8 mouse cellular contexts compared by ENCODE assay signal in the genomic region with DNA sequence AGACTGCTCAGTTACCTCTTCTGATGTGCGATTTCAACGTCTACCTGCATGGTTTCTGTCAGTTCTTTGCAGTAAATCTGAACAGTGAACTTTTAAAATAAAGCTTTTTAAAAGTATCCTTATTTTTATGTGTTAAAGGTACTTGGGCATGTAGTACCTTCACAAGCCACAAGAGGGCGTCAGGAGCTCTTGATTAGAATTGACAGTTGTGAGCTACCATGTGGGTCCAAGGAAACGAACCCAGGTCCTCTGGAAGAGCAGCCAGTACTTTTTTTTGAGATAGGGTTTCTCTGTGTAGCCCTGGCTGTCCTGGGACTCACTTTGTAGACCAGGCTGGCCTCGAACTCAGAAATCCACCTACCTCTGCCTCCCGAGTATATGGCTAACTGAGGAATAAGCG.
DNase-seq lines count a peak whose midpoint lies in the region; ATAC-seq and TF ChIP-seq lines count a peak whose summit lies in the region.
"Had no signal": no experiment of that assay in that cellular context is flagged by ENCODE, and none has a peak within 500 bp of the region (broad histone marks: within the 10 kb centered on the region; RNA-seq: fewer than 3 reads in every experiment).

No protein-coding gene starts in this region.

- H3K27me3 ChIP-seq in kidney, postnatal 0 days (ENCODE audit: insufficient read depth, low read length), result no peaks in the 10 kb centered on the region
- H3K27me3 ChIP-seq in kidney, embryonic 16.5 days (ENCODE audit: insufficient read depth, low read length), result no peaks in the 10 kb centered on the region
- H3K27me3 ChIP-seq in E14TG2a.4 (ENCODE audit: insufficient read depth, low read length), result peaks cover 5% of the 10 kb centered on the region
- H3K27me3 ChIP-seq: heart, embryonic 13.5 days had no signal

- DNase-seq in kidney, postnatal 0 days (ENCODE audit: low spot score), result peak; percentile 61
- DNase-seq in R1 (ENCODE audit: low read depth, low spot score), result peak; percentile 76

- H3K27ac ChIP-seq in kidney, postnatal 0 days, result no peak overlapping the region
- H3K27ac ChIP-seq in kidney, embryonic 16.5 days (ENCODE audit: low read length), result no peak overlapping the region
- H3K27ac ChIP-seq: heart, embryonic 13.5 days had no signal

- 0 out of 2 replicates have a peak, but pooled peaks cover 11% of the 10 kb centered on the region for H3K36me3 ChIP-seq in kidney, postnatal 0 days (ENCODE audit: insufficient read depth, low read length)
- H3K36me3 ChIP-seq in kidney, embryonic 16.5 days (ENCODE audit: insufficient read depth, low read length), result 0 out of 2 replicates have a peak, but pooled peaks cover 3% of the 10 kb centered on the region
- H3K36me3 ChIP-seq in E14TG2a.4 (ENCODE audit: insufficient read depth, low read length), result peaks cover 17% of the 10 kb centered on the region

- H3K9me3 ChIP-seq in kidney, postnatal 0 days (replicated peaks; ENCODE audit: low read length), result no peaks in the 10 kb centered on the region
- H3K9me3 ChIP-seq in kidney, embryonic 16.5 days (ENCODE audit: low read length), result no peaks in the 10 kb centered on the region
- no peaks in the 10 kb centered on the region for H3K9me3 ChIP-seq in E14TG2a.4 (ENCODE audit: low read length)
- H3K9me3 ChIP-seq: heart, embryonic 13.5 days had no signal

- no peak overlapping the region for H3K4me2 ChIP-seq in kidney, postnatal 0 days (ENCODE audit: low read length)
- no peak overlapping the region for H3K4me2 ChIP-seq in kidney, embryonic 16.5 days (replicated peaks; ENCODE audit: low read depth, low read length)
- H3K4me2 ChIP-seq: heart, embryonic 13.5 days had no signal

- H3K9ac ChIP-seq in kidney, postnatal 0 days (ENCODE audit: low read depth, low read length), result no peak overlapping the region
- H3K9ac ChIP-seq in kidney, embryonic 16.5 days (replicated peaks; ENCODE audit: low read length), result no peak overlapping the region
- H3K9ac ChIP-seq: heart, embryonic 13.5 days had no signal

- TF ChIP-seq CTCF in kidney, postnatal 0 days (IDR thresholded peaks at IDR 0.05; ENCODE audit: low read depth), result peak; percentile 81
- peak; percentile 97 for TF ChIP-seq CTCF in E14TG2a.4 (conservative IDR thresholded peaks at IDR 0.05; ENCODE audit: low read length)

- ATAC-seq in kidney, postnatal 0 days (replicated peaks; ENCODE audit: low FRiP score, low read depth), result no peak
- no peak for ATAC-seq in kidney, embryonic 16.5 days (ENCODE audit: low FRiP score, low TSS enrichment)
- ATAC-seq in erythroblast, adult 5-6 weeks (replicated peaks; ENCODE audit: low FRiP score, poor library complexity, severe bottlenecking), result peak; percentile 80
- peak; percentile 93 for ATAC-seq in megakaryocyte progenitor cell, adult 5-6 weeks (replicated peaks; ENCODE audit: poor library complexity)
- no peak for ATAC-seq in activated CD4-positive, CD25-positive, alpha-beta regulatory T cell, adult 4 months

- no peak overlapping the region for H3K4me3 ChIP-seq in kidney, postnatal 0 days (replicated peaks; ENCODE audit: low read depth, low read length)
- no peak overlapping the region for H3K4me3 ChIP-seq in kidney, embryonic 16.5 days (ENCODE audit: low read length)
- no peak overlapping the region for H3K4me3 ChIP-seq in E14TG2a.4 (replicated peaks; ENCODE audit: low read length)
- H3K4me3 ChIP-seq: heart, embryonic 13.5 days had no signal

- WGBS in kidney, postnatal 0 days, result 40% methylated on average over 7 of the region's 7 CpGs
- WGBS in kidney, embryonic 16.5 days, result 38% methylated on average over 7 of the region's 7 CpGs

- no peaks in the 10 kb centered on the region for H3K4me1 ChIP-seq in kidney, postnatal 0 days (replicated peaks; ENCODE audit: insufficient read depth, low read length)
- no peaks in the 10 kb centered on the region for H3K4me1 ChIP-seq in kidney, embryonic 16.5 days (ENCODE audit: insufficient read depth, low read length)
- peaks cover 21% of the 10 kb centered on the region for H3K4me1 ChIP-seq in E14TG2a.4 (replicated peaks; ENCODE audit: low read depth, low read length)

Comparison
In these comparisons a context has a peak if more than half of its experiments do, and no peak if none do; other contexts are left out.
1. ATAC-seq: peak in erythroblast, adult 5-6 weeks (single experiment) and megakaryocyte progenitor cell, adult 5-6 weeks (single experiment); none in kidney, postnatal 0 days (single experiment), kidney, embryonic 16.5 days (single experiment) and activated CD4-positive, CD25-positive, alpha-beta regulatory T cell, adult 4 months (single experiment).